Mouse (Mus musculus): ENCODE measurements around the gene Zcchc4. TPM values are rescaled to one million over a fixed set of nuclear protein-coding genes. Genes with fewer than 3 reads are reported as not detected.

Zcchc4 gene
- 15.8 and 43.6 TPM in 2 replicates for polyA plus RNA-seq (2012)

GRCm38 (mm10) chr5:52775237-52775636, at the start of gene Zcchc4:
Gene Zcchc4 (plus strand): TSS chr5:52775409.
- TF ChIP-seq GATA1 (IDR thresholded peaks at IDR 0.05; ENCODE audit: low read length): no peak

DNA sequence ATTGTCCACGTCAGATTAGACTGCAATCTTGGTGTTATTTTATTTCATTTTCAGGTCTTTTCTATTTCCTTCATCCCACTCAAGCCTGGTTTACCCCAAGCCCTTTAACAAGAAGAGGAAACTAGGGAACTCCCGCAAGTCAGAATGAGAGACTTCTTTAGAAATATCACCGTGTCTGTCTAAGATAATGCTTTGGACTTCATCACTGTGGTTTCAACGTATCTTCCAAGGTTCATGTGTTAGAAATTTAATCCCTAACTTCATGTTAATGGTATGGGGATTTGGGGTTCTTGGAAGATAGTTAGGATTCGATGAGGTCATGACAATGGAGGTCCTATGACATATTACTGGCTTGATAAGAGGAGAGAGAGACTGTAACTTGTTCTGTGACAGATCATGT, 47.5 kb upstream of the Zcchc4 start:
- TF ChIP-seq GATA1 (IDR thresholded peaks at IDR 0.05; ENCODE audit: low read length): no peak

- TF ChIP-seq GATA1 (IDR thresholded peaks at IDR 0.05; ENCODE audit: low read length): no peak
Observed at GRCm38 (mm10) chr5:52732811-52733210, 42.4 kb upstream of the Zcchc4 start.

DNA sequence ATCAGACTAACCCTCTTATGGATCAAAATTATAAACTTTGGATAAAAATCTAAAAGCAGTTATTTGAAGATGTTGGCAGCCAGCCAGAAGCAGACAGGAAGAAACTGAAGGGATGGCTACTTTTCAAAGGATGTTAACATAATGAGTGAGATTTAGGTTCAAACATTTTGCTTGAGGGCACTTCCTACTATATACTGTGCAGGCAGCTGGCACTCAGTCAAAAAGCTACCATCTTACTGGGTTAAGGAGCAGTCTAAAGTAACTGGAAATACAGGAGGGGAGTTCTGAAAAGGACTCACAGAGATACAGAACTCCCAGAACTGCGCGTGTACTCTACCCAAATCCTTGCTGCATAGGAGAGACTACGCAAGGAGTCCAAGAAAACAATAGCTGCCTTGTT, 39.2 kb upstream of the Zcchc4 start:
- no peak for TF ChIP-seq GATA1 (IDR thresholded peaks at IDR 0.05; ENCODE audit: low read length)

GRCm38 (mm10) chr5:52741391-52742111, 33.7 kb upstream of the Zcchc4 start, which contains the start of gene Pi4k2b:
Gene Pi4k2b (plus strand): TSS chr5:52741574.
- no peak for TF ChIP-seq GATA1 (IDR thresholded peaks at IDR 0.05; ENCODE audit: low read length)

- TF ChIP-seq GATA1 (IDR thresholded peaks at IDR 0.05; ENCODE audit: low read length): no peak
Observed at GRCm38 (mm10) chr5:52742112-52742813, 32.9 kb upstream of the Zcchc4 start.

- no peak for TF ChIP-seq GATA1 (IDR thresholded peaks at IDR 0.05; ENCODE audit: low read length)
Observed at GRCm38 (mm10) chr5:52743231-52743630, 32.0 kb upstream of the Zcchc4 start.

DNA sequence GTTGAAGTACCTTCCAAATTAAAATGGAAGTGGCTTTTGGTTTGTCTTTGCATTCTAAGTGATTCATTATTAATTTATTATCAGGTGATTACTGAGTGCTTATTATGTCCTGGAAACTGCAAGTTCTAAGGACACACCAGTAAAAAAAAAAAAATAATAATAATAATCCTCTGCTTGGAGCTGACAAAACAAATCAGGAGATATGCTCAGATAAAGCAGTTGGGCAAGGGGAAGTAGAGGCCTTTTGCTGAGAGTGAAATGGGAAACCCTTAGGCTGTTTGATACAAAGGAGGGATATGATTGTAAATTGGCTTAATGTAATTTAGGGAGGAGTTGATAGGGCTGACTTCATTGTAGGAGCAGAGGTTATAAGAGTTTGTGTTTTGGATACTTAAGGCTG, 28.3 kb upstream of the Zcchc4 start:
- TF ChIP-seq GATA1 (IDR thresholded peaks at IDR 0.05; ENCODE audit: low read length): no peak

DNA sequence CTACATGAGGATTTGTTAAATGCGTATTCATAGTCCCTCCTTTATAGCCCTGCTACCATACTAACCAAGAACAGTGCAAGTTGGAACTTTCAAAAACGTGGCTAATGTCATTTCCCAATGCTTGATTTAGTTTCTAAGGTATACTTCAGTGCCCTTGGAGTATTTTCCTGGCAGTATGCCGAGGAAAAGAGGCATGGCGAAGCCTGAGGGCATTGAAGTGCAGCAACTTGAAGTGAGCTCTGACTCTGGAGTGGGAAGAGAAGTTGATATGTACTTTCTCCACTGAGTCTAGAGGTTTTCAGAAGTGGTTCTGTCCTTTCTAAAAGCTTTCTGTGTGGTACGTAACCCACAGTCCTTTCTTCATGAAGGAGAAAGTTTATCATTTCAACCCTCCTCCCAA, 26.5 kb upstream of the Zcchc4 start:
- no peak for TF ChIP-seq GATA1 (IDR thresholded peaks at IDR 0.05; ENCODE audit: low read length)

DNA sequence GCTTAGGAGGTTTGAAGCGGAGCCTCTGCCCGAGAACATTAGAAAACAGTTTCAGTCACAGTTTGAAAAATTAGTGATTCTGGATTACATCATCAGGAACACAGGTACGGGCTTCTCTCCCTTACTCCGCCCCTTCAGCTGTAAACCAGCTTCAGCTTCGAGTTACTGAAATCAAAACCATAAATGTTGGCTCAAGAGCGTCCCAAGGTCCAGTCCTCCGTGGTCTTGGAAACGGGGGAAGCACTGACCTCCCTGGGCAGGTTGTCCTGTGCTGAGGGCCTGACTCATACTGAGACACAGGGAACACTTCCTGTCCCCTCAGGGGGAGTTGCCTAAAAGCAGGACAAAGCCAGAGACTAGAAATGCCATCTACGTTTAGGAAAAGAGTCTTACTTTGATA, 22.1 kb upstream of the Zcchc4 start:
- TF ChIP-seq GATA1 (IDR thresholded peaks at IDR 0.05; ENCODE audit: low read length): no peak

DNA sequence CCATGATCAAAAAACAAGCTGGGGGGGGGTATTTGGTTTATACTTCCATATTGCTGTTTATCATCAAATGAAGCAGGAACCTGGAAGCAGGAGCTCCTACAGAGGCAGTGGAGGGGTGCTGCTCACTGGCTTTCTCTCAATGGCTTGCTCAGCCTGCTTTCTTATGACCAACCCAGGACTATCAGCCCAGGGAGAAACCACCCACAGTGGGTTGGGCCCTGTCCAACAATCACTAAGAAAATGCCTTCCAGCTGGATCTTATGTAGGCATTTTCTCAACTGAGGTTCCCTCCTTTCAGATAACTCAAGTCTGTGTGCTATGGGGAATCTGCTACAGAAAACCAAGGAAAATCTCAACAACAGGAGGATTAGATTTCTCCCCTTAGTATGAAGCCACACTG, 21.0 kb upstream of the Zcchc4 start:
- TF ChIP-seq GATA1 (IDR thresholded peaks at IDR 0.05; ENCODE audit: low read length): no peak

DNA sequence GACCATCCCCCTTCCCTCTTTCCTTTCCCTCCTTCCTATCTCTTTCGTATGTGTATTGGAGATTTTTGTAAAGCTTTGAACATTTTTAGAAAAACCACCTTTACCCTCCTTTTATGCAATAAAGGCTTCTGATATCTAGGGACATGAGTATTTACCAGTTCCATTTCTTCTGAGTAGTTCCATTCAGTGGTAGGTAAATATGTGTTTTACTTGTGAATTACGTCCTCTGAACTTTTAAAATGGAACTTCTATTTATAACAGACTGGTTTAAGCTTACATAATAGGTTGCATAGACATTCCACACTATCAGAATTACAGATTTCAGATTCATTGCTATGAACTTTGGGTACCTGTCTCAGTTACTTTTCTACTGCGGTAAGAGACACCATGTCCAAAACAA, 19.9 kb upstream of the Zcchc4 start:
- no peak for TF ChIP-seq GATA1 (IDR thresholded peaks at IDR 0.05; ENCODE audit: low read length)

DNA sequence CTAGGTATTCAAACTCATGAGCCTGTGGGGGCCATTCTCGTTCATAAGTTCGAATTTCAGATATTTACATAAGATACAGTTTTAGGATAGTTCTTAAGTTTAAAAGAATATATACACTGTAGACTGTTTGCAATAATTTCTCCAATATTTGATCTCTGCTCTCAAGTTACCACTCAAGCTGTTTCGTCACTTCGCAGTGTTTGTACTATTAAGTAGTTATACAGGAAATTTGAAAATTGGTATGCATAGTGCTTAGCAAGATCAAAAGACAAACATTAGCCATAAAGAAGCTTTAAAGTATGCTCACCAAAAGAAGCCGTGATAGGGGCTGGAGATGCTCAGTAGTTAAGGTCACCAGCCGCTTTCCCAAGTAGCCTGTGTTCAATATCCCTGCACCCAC, 19.2 kb upstream of the Zcchc4 start:
- no peak for TF ChIP-seq GATA1 (IDR thresholded peaks at IDR 0.05; ENCODE audit: low read length)

DNA sequence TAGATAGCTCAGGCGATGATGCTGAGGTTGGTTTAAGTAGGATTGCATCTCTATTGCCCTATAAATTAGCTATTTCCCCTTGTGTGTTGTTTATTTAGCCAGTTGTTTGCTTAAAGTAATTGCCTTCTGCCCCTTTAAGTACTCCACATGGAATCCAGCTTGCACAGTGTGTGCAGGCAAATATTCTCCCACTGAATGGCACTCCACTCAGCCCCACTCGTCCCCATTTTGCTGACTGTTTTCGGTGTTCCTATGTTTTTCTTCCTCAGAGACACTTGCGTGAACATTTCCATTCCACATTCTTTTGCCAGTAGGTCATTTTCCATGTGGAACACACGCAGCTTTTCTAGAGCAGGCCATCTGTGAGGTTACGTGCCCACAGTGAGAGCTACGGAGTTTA, 12.6 kb upstream of the Zcchc4 start:
- no peak for TF ChIP-seq GATA1 (IDR thresholded peaks at IDR 0.05; ENCODE audit: low read length)

DNA sequence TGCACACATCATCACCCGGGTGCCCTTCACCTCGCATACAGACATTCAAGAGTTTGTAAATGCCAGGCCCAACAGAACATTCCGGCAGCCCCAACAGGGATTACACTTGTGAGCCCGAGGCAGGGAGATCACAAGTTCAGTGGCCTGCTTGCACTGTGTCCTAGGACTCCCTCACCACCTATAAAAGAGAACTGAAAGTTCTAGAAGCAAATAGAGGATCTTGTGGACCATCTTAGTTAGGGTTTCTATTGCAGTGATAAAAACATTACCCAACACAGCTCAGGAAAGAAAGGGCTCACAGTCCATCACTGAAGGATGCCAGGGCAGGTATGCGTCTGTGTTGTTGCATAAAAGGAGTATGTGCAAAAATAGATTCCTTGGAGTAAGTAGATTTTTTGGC, 942 bp upstream of the Zcchc4 start:
- no peak for TF ChIP-seq GATA1 (IDR thresholded peaks at IDR 0.05; ENCODE audit: low read length)

DNA sequence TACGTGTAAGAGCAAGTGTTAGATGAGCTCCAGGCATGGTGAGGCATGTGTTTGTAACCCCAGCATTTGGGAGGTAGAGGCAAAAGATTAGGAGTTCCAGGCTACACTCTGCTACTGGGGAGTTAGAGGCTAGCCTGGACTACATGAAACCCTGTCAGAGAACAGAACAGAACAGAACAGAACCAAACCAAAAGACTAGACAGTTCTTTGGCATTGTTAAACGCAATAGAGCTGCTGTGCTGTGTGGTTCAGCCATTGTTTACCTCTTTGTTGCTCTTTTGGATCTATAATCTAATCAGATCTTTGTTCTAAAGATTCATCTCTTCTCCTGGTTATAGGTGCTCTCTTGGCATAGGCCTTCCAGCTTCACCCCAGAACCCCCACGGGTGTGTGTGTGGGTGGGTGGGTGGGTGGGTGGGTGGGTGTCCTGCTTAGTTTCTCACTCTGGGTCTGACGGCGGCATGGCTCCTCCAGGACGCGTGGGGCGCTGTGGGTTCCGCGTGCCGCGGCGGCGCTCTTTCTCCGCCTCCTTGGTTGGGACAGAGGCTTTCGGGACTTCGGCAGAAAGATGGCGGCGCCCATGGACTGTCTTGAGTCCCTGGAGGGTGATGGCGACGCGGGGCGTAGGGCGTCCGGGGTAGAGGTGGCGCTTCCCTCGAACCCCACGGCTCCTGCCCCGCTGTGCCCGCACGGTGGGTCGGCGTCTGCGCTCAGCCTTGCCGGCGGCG, 7.5 kb downstream of the Zcchc4 start:
- TF ChIP-seq GATA1 (IDR thresholded peaks at IDR 0.05; ENCODE audit: low read length): no peak
